In genomic region chr11:82871031-82871446, GRCm38 (mm10) we compare ENCODE assay signal across 8 mouse cellular contexts. TPM values are rescaled to one million over a fixed set of nuclear protein-coding genes. Genes with fewer than 3 reads are reported as not detected.
DNase-seq lines count a peak whose midpoint lies in the region; ATAC-seq lines count a peak whose summit lies in the region.

Gene Rffl, minus strand, starts transcription at chr11:82871210.

- no peaks in the 10 kb centered on the region for H3K36me3 ChIP-seq in forebrain, embryonic 11.5 days (ENCODE audit: control insufficient read depth, insufficient read depth, low read length)
- H3K36me3 ChIP-seq in heart, embryonic 16.5 days (ENCODE audit: control insufficient read depth, insufficient read depth): no peaks in the 10 kb centered on the region
- H3K36me3 ChIP-seq in liver, embryonic 15.5 days (replicated peaks): no peaks in the 10 kb centered on the region
- no peaks in the 10 kb centered on the region for H3K36me3 ChIP-seq in neural tube, embryonic 12.5 days

- under 1% methylated on average over 43 of the region's 43 CpGs for WGBS in forebrain, embryonic 11.5 days
- 1% methylated on average over 43 of the region's 43 CpGs for WGBS in heart, embryonic 16.5 days
- WGBS in liver, embryonic 15.5 days (ENCODE audit: insufficient replicate concordance): under 1% methylated on average over 43 of the region's 43 CpGs
- WGBS in neural tube, embryonic 12.5 days: under 1% methylated on average over 43 of the region's 43 CpGs

- 0 out of 2 replicates have a peak, but pooled peaks cover 1% of the 10 kb centered on the region for H3K4me1 ChIP-seq in forebrain, embryonic 11.5 days (replicated peaks; ENCODE audit: control insufficient read depth, insufficient read depth, low read length)
- peaks cover 9% of the 10 kb centered on the region for H3K4me1 ChIP-seq in heart, embryonic 16.5 days (ENCODE audit: control insufficient read depth, insufficient read depth, low read length)
- peaks cover 48% of the 10 kb centered on the region for H3K4me1 ChIP-seq in liver, embryonic 15.5 days (replicated peaks)
- peaks cover 5% of the 10 kb centered on the region; the same call in 1 of the 2 replicates for H3K4me1 ChIP-seq in neural tube, embryonic 12.5 days

- H3K9ac ChIP-seq in forebrain, embryonic 11.5 days (ENCODE audit: low read length): peak within 1 kb of the TSS; percentile 75
- H3K9ac ChIP-seq in heart, embryonic 16.5 days (ENCODE audit: low read length): peak within 1 kb of the TSS; percentile 80
- H3K9ac ChIP-seq in liver, embryonic 15.5 days: peak within 1 kb of the TSS; percentile 99
- H3K9ac ChIP-seq in neural tube, embryonic 12.5 days: peak within 1 kb of the TSS; percentile 75

- no peak within 1 kb of the TSS for H3K27ac ChIP-seq in forebrain, embryonic 11.5 days (ENCODE audit: low read depth, low read length)
- peak within 1 kb of the TSS; percentile 65 for H3K27ac ChIP-seq in heart, embryonic 16.5 days (ENCODE audit: low read length)
- H3K27ac ChIP-seq in liver, embryonic 15.5 days (replicated peaks): peak within 1 kb of the TSS; percentile 94
- peak within 1 kb of the TSS; percentile 46; the same call in 1 of the 2 replicates for H3K27ac ChIP-seq in neural tube, embryonic 12.5 days

- H3K27me3 ChIP-seq in forebrain, embryonic 11.5 days (ENCODE audit: control insufficient read depth, insufficient read depth, low read length): no peaks in the 10 kb centered on the region
- H3K27me3 ChIP-seq in heart, embryonic 16.5 days (ENCODE audit: control insufficient read depth, insufficient read depth, low read length): no peaks in the 10 kb centered on the region
- no peaks in the 10 kb centered on the region for H3K27me3 ChIP-seq in liver, embryonic 15.5 days
- no peaks in the 10 kb centered on the region for H3K27me3 ChIP-seq in neural tube, embryonic 12.5 days (replicated peaks)

- no peaks in the 10 kb centered on the region for H3K9me3 ChIP-seq in forebrain, embryonic 11.5 days (ENCODE audit: control insufficient read depth, low read length)
- H3K9me3 ChIP-seq in heart, embryonic 16.5 days (replicated peaks; ENCODE audit: control insufficient read depth, low read length): no peaks in the 10 kb centered on the region
- H3K9me3 ChIP-seq in liver, embryonic 15.5 days (replicated peaks): no peaks in the 10 kb centered on the region
- H3K9me3 ChIP-seq in neural tube, embryonic 12.5 days: no peaks in the 10 kb centered on the region

- DNase-seq in CD8-positive naive resting alpha-beta T cell, adult 2 months (ENCODE audit: low read depth in 2 of 2, low spot score in 2 of 2): peak; percentile 92 to 93
- DNase-seq in c-Kit-positive CD71-negative TER-119-negative erythroid progenitor cells, embryonic 14.5 days (ENCODE audit: low read depth): peak; percentile 93
- DNase-seq in forebrain, embryonic 11.5 days (ENCODE audit: low spot score): peak; percentile 98
- peak; percentile 96 to 100 for DNase-seq in kidney, postnatal 36 days
- DNase-seq in telencephalon, adult 2 months (ENCODE audit: low read depth, low spot score): peak; percentile 74

- peak; percentile 96 for ATAC-seq in forebrain, embryonic 11.5 days (replicated peaks; ENCODE audit: low FRiP score)
- peak; percentile 92 for ATAC-seq in heart, embryonic 16.5 days (replicated peaks; ENCODE audit: extremely low read depth, insufficient read depth, low FRiP score)
- ATAC-seq in liver, embryonic 15.5 days (ENCODE audit: insufficient read depth): peak; percentile 95
- ATAC-seq in neural tube, embryonic 12.5 days (ENCODE audit: low FRiP score, low read depth): peak; percentile 95

- peak within 1 kb of the TSS; percentile 78 for H3K4me2 ChIP-seq in forebrain, embryonic 11.5 days (ENCODE audit: low read depth, low read length, severe bottlenecking)
- H3K4me2 ChIP-seq in heart, embryonic 16.5 days (ENCODE audit: low read depth, low read length): peak within 1 kb of the TSS; percentile 76
- H3K4me2 ChIP-seq in liver, embryonic 15.5 days: peak within 1 kb of the TSS; percentile 68
- H3K4me2 ChIP-seq in neural tube, embryonic 12.5 days (replicated peaks): peak within 1 kb of the TSS; percentile 92

- H3K4me3 ChIP-seq in forebrain, embryonic 11.5 days (ENCODE audit: low read depth, low read length): peak within 1 kb of the TSS; percentile 76
- H3K4me3 ChIP-seq in heart, embryonic 16.5 days (ENCODE audit: low read length): peak within 1 kb of the TSS; percentile 94
- H3K4me3 ChIP-seq in liver, embryonic 15.5 days (replicated peaks): peak within 1 kb of the TSS; percentile 99
- H3K4me3 ChIP-seq in neural tube, embryonic 12.5 days: peak within 1 kb of the TSS; percentile 76

RNA-seq across cellular contexts. Expression of gene Rffl, which starts in this region (rescaled TPM):
- 17.0 and 18.4 TPM in 2 replicates for polyA plus RNA-seq in forebrain, embryonic 11.5 days (2014; fragmentation: Nextera tagmentation; extraction: Ambion mirVana)
- polyA plus RNA-seq in heart, embryonic 16.5 days (2015; fragmentation: Nextera tagmentation; extraction: Ambion mirVana): 5.1 and 5.5 TPM in 2 replicates
- polyA plus RNA-seq in liver, embryonic 15.5 days (2015; fragmentation: Nextera tagmentation; extraction: Ambion mirVana): 24.5 and 26.0 TPM in 2 replicates
- 8.1 and 10.7 TPM in 2 replicates for polyA plus RNA-seq in neural tube, embryonic 12.5 days (2016; fragmentation: Nextera tagmentation; extraction: Ambion mirVana)
